Mouse (Mus musculus) stomach, postnatal 0 days (tissue): ENCODE measurements at regions not wholly inside any gene's neighbourhood (a gene's known extent, or its start where the extent isn't known, plus 50 kb on each side); places are given as distances from the start of the nearest gene placed in this dataset.

ENCODE experiments used
- ATAC-seq: fragments of 200-750 bp; cut with Nextera tagmentation; 2 replicates; pipeline ENCODE4 v1.8.0; 2017; ENCODE audit not compliant: low FRiP score, low TSS enrichment
- DNase-seq: peaks from one replicate; pipeline ENCODE4 v3.0.0-alpha.2; 2016; ENCODE audit warnings: low spot score
- H3K27ac ChIP-seq: fragments of 300-500 bp; sonication (generic); replicated peaks from 2 replicates; pipeline ENCODE4 v1.5.1; 2014; ENCODE audit warnings: mild to moderate bottlenecking, control low read depth
- H3K27me3 ChIP-seq: fragments of 300-500 bp; sonication (generic); 2 replicates; pipeline ENCODE4 v1.6.1; 2014; ENCODE audit warnings: low read length; ENCODE audit not compliant: control insufficient read depth, insufficient read depth
- H3K36me3 ChIP-seq: fragments of 300-500 bp; sonication (generic); 2 replicates; pipeline ENCODE4 v1.6.1; 2014; ENCODE audit warnings: low read length, mixed read lengths; ENCODE audit not compliant: control insufficient read depth, insufficient read depth
- H3K4me1 ChIP-seq: fragments of 300-500 bp; sonication (generic); replicated peaks from 2 replicates; pipeline ENCODE4 v1.6.1; 2014; ENCODE audit warnings: antibody characterized with exemption; ENCODE audit not compliant: control insufficient read depth, insufficient read depth
- H3K4me2 ChIP-seq: fragments of 300-500 bp; sonication (generic); replicated peaks from 2 replicates; pipeline ENCODE4 v1.6.1; 2014; ENCODE audit warnings: low read depth, mild to moderate bottlenecking, control low read depth, moderate library complexity
- H3K4me3 ChIP-seq: fragments of 300-500 bp; sonication (generic); 2 replicates; pipeline ENCODE4 v1.5.1; 2014; ENCODE audit warnings: low read depth, low read length, control low read depth
- H3K9ac ChIP-seq: fragments of 300-500 bp; sonication (generic); 2 replicates; pipeline ENCODE4 v1.6.1; 2014; ENCODE audit warnings: mild to moderate bottlenecking, low read length, control low read depth, mixed read lengths
- H3K9me3 ChIP-seq: fragments of 300-500 bp; sonication (generic); 2 replicates; pipeline ENCODE4 v1.6.1; 2016; ENCODE audit warnings: low read length; ENCODE audit not compliant: control insufficient read depth
- CTCF ChIP-seq: IDR thresholded peaks from 2 replicates; pipeline ENCODE4 v1.5.1; 2016; ENCODE audit warnings: antibody characterized with exemption, low read depth, mild to moderate bottlenecking, moderate library complexity
- EP300 ChIP-seq: optimal IDR thresholded peaks from 2 replicates; pipeline ENCODE3; 2016; ENCODE audit warnings: antibody characterized with exemption
- WGBS: fragments of 180-500 bp; shearing (Covaris S2); extraction: QIAGEN DNeasy Blood & Tissue Kit; methylation state at CpG from one replicate; pipeline ENCODE4 v1.1.7; 2014; 5-methylcytosine and 5-hydroxymethylcytosine counted together

DNA sequence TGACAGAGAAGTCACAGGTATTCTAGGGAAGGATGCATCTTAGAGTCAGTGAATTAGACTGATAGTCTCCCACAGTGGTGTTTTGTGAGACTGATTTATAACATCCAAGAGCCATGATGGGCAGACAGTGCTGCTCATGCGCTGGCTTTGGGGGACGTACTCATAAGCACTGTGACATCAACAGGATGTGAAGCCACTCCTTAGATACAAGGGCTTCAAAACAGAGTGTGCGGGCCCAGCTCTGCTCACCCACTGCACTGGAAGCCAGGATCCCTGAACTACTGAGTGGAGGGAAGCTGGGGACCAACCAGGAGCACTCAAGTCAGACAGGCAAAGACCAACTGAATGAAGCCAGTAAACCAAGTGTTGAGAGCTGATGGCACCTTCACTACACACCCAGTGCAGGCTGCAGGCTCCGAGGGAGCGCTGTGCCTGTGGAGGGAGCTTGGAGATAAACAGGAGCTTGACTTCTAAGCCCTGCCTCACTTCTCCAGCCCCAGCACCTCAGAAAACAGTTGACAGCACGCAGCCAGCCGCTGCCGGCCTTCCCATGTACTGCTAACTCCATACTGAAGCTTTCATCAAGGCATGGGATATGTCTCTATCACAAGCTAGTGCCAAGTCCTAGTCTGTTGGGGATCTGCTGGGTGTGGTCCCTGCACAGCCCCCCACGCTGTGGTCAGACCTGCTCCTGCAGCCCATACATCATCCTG lies 200.0 kb downstream of the Cyp26b1 start:
- Histone ChIP-seq H3K27ac (no peak overlapping the region), H3K9me3 (no peaks in the 10 kb centered on the region), H3K27me3 (no peaks in the 10 kb centered on the region), H3K9ac (no peak overlapping the region), H3K36me3 (no peaks in the 10 kb centered on the region), H3K4me1 (no peaks in the 10 kb centered on the region), H3K4me2 (no peak overlapping the region), H3K4me3 (no peak overlapping the region)
- ATAC-seq: no peak
- no peak for TF ChIP-seq CTCF
- TF ChIP-seq EP300: no peak
- 51% methylated on average over 9 of the region's 9 CpGs for WGBS
- no peak for DNase-seq

DNA sequence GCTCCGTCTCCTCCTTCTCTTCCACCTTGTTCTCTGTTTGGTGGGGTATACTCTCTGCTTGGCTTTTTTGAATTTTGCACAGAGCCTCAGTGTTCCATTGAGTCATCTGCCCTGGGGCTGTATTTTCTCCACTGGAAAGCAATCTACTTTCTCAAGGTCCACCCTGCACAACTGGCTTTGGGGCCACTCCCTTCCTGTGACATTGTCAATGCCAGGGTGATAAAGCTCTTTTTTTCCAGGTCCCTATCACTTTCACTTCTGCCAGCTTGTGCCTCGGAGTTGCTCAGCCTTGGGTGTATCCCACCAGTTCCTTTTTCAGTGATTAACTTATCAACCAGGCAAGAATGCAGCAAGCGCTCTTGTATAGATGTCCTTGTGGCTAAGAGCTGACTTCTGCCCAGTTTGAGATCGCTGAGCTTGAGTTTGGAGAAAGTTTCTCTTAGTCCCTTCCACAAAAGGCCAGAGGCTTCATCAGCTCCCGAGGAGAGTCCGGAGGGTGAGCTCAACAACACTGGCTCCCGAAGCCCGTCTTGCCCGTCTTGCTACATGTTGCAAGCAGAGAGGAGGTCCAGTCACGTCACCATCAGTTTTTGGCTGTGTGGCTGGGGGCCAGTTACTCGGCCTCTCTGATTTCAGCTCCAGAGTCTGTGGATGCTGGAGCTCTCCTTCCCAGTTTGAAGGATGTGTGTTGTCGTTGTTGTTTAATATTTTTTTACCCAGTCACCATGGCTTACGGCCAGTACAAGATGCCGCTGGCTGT lies 200.8 kb downstream of the Cyp26b1 start:
- TF ChIP-seq EP300: no peak
- DNase-seq (no peak), ATAC-seq (no peak)
- Histone ChIP-seq H3K4me3 (no peak overlapping the region), H3K9ac (no peak overlapping the region), H3K4me2 (no peak overlapping the region), H3K9me3 (no peaks in the 10 kb centered on the region), H3K27ac (no peak overlapping the region), H3K36me3 (no peaks in the 10 kb centered on the region), H3K4me1 (no peaks in the 10 kb centered on the region), H3K27me3 (no peaks in the 10 kb centered on the region)
- WGBS: 84% methylated on average over 14 of the region's 14 CpGs

GRCm38 (mm10) chr6:84391016-84391415 lies 202.7 kb downstream of the Cyp26b1 start:
- Histone ChIP-seq H3K4me3 (no peak overlapping the region), H3K4me2 (no peak overlapping the region), H3K9me3 (no peaks in the 10 kb centered on the region), H3K4me1 (no peaks in the 10 kb centered on the region), H3K27ac (no peak overlapping the region), H3K27me3 (no peaks in the 10 kb centered on the region), H3K9ac (no peak overlapping the region), H3K36me3 (no peaks in the 10 kb centered on the region)
- 83% methylated on average over 3 of the region's 3 CpGs for WGBS
- TF ChIP-seq EP300: no peak
- no peak for TF ChIP-seq CTCF
- ATAC-seq (no peak), DNase-seq (no peak)

GRCm38 (mm10) chr6:84385696-84386095 lies 208.0 kb downstream of the Cyp26b1 start:
- Histone ChIP-seq H3K4me2 (no peak overlapping the region), H3K9me3 (no peaks in the 10 kb centered on the region), H3K4me3 (no peak overlapping the region), H3K27me3 (no peaks in the 10 kb centered on the region), H3K36me3 (no peaks in the 10 kb centered on the region), H3K4me1 (no peaks in the 10 kb centered on the region), H3K9ac (no peak overlapping the region), H3K27ac (no peak overlapping the region)
- WGBS: 24% methylated on average over 9 of the region's 10 CpGs
- DNase-seq (peak; percentile 22), ATAC-seq (peak; percentile 29; the same call in 1 of the 2 replicates)
- TF ChIP-seq EP300 (no peak), CTCF (no peak)

GRCm38 (mm10) chr6:84383718-84384117 lies 210.0 kb downstream of the Cyp26b1 start:
- H3K36me3 ChIP-seq: no peaks in the 10 kb centered on the region
- no peak for DNase-seq
- ATAC-seq: no peak
- no peaks in the 10 kb centered on the region for H3K4me1 ChIP-seq
- no peak overlapping the region for H3K4me2 ChIP-seq
- no peaks in the 10 kb centered on the region for H3K27me3 ChIP-seq
- TF ChIP-seq EP300 (no peak), CTCF (no peak)
- WGBS: 80% methylated on average over 3 of the region's 3 CpGs
- no peaks in the 10 kb centered on the region for H3K9me3 ChIP-seq
- H3K9ac ChIP-seq: no peak overlapping the region
- H3K27ac ChIP-seq: no peak overlapping the region
- H3K4me3 ChIP-seq: no peak overlapping the region

GRCm38 (mm10) chr6:84383141-84383540 lies 210.6 kb downstream of the Cyp26b1 start:
- no peaks in the 10 kb centered on the region for H3K4me1 ChIP-seq
- H3K36me3 ChIP-seq: no peaks in the 10 kb centered on the region
- H3K4me3 ChIP-seq: no peak overlapping the region
- H3K27ac ChIP-seq: no peak overlapping the region
- H3K9ac ChIP-seq: no peak overlapping the region
- no peak for TF ChIP-seq CTCF
- no peak for TF ChIP-seq EP300
- no peaks in the 10 kb centered on the region for H3K9me3 ChIP-seq
- 88% methylated on average over 3 of the region's 3 CpGs for WGBS
- ATAC-seq (no peak), DNase-seq (no peak)
- no peak overlapping the region for H3K4me2 ChIP-seq
- H3K27me3 ChIP-seq: no peaks in the 10 kb centered on the region
